Mouse (Mus musculus): ENCODE measurements around the gene Ncr1. TPM values are rescaled to one million over a fixed set of nuclear protein-coding genes. Genes with fewer than 3 reads are reported as not detected.
"Not testable (repeated sequence)": the region's sequence is repeated elsewhere in the genome, so short reads cannot be mapped to it uniquely, and the experiment has no call there.

The Ncr1 gene
- polyA plus RNA-seq (2012; fragmentation: generic; extraction: Trizol) = not detected
- long read RNA-seq, experiment 1 = 0 reads
- long read RNA-seq, experiment 2 = 0 reads

DNA sequence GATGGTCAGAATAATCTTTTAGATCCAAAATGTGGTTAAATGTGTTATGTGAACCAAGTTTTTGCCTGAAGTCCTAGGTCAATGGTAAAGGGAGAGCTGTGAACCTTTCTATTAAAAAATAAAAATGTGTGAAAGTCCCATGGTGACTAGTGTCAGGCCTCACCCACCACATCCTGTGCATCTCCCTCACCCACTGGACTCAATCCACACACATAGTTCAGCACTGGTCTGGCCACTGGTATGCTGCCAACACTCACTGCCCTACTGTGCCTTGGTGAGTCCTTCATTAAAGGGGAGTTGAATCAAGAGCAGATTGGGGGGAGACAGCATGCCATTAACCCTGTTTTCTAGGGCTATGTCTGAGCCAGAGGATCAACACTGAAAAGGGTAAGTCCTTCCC lies at the start of gene Ncr1:
TSS of gene Ncr1 (plus strand) at position 216 of the 400 bp plus-strand sequence.
- Histone ChIP-seq H3K4me3 (ENCODE audit: insufficient read depth, poor library complexity, severe bottlenecking) (no peak within 1 kb of the TSS), H3K79me2 (ENCODE audit: control insufficient read depth, insufficient read depth) (no peaks in the 10 kb centered on the region), H3K36me3 (ENCODE audit: control insufficient read depth, insufficient read depth) (no peaks in the 10 kb centered on the region), H3ac (ENCODE audit: control insufficient read depth, insufficient read length, low read depth) (no peak within 1 kb of the TSS), H3K79me3 (ENCODE audit: low read depth) (no peaks in the 10 kb centered on the region), H3K27me3 (ENCODE audit: control insufficient read depth, insufficient read depth, insufficient read length) (no peaks in the 10 kb centered on the region)
- TF ChIP-seq MAX (IDR thresholded peaks at IDR 0.05) (no peak), FOSL1 (IDR thresholded peaks at IDR 0.05; ENCODE audit: insufficient read depth, low read length, poor library complexity, severe bottlenecking) (no peak), MYOD1 (IDR thresholded peaks at IDR 0.05; ENCODE audit: control insufficient read depth, insufficient read length, low read depth) (no peak), USF1 (IDR thresholded peaks at IDR 0.05; ENCODE audit: low read depth) (no peak), CTCF (IDR thresholded peaks at IDR 0.05; ENCODE audit: control insufficient read depth, insufficient read depth, insufficient read length) (no peak), CEBPB (IDR thresholded peaks at IDR 0.05; ENCODE audit: low read depth) (no peak), MYOG (IDR thresholded peaks at IDR 0.05; ENCODE audit: control insufficient read depth, extremely low read depth, insufficient read length) (no peak)

DNA sequence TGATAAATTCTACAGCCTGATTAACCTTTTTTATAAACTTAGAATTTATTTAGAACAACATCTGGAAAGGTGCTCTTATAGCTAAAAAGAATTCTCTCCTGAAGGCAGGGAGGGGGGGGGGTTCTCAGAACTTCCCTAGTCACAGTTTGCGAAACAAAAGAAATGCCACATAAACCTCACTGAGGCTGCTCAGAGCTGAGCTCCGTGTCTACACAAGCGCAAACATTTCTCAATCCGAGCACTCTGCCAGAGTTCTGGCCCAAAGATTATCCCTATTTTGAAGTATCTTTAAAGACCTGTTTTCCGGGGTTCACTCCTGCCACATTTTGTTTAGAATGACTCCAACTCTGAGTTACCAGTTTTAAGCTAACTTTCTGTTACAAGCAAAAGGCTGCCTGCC lies 44.9 kb upstream of the Ncr1 start:
- Histone ChIP-seq H3K36me3 (ENCODE audit: control insufficient read depth, insufficient read depth) (no peaks in the 10 kb centered on the region), H3ac (ENCODE audit: control insufficient read depth, insufficient read length, low read depth) (no peak overlapping the region), H3K79me2 (ENCODE audit: control insufficient read depth, insufficient read depth) (no peaks in the 10 kb centered on the region), H3K27me3 (ENCODE audit: control insufficient read depth, insufficient read depth, insufficient read length) (no peaks in the 10 kb centered on the region), H3K79me3 (ENCODE audit: low read depth) (no peaks in the 10 kb centered on the region), H3K4me3 (ENCODE audit: insufficient read depth, poor library complexity, severe bottlenecking) (no peak overlapping the region)
- no peak for TF ChIP-seq MYOG (IDR thresholded peaks at IDR 0.05; ENCODE audit: control insufficient read depth, extremely low read depth, insufficient read length)
- no peak for TF ChIP-seq CEBPB (IDR thresholded peaks at IDR 0.05; ENCODE audit: low read depth)
- TF ChIP-seq MYOD1 (IDR thresholded peaks at IDR 0.05; ENCODE audit: control insufficient read depth, insufficient read length, low read depth) = no peak
- no peak for TF ChIP-seq CTCF (IDR thresholded peaks at IDR 0.05; ENCODE audit: control insufficient read depth, insufficient read depth, insufficient read length)
- TF ChIP-seq USF1 (IDR thresholded peaks at IDR 0.05; ENCODE audit: low read depth) = no peak
- no peak for TF ChIP-seq FOSL1 (IDR thresholded peaks at IDR 0.05; ENCODE audit: insufficient read depth, low read length, poor library complexity, severe bottlenecking)
- no peak for TF ChIP-seq MAX (IDR thresholded peaks at IDR 0.05)

DNA sequence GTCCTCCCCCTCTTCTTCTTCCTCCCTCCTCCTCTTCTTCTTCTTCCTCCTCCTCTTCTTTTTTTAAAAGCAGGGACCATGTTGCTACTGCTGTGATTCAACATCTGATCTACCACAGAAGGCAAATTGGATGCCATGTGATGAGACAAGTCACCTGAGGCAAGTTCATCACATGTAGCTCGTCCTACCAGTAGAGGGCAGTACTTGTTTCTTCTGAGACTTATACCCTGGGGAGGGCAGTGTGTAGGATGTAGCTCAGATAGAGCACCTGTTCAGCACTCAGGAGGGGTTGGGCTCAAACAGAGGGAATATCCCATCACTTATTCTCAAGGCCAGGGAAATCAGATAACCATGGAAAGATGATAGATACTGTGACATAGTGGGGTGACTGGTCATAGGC lies 40.3 kb upstream of the Ncr1 start:
- no peak for TF ChIP-seq FOSL1 (IDR thresholded peaks at IDR 0.05; ENCODE audit: insufficient read depth, low read length, poor library complexity, severe bottlenecking)
- TF ChIP-seq MAX (IDR thresholded peaks at IDR 0.05) = no peak
- TF ChIP-seq MYOG (IDR thresholded peaks at IDR 0.05; ENCODE audit: control insufficient read depth, extremely low read depth, insufficient read length) = no peak
- no peak for TF ChIP-seq USF1 (IDR thresholded peaks at IDR 0.05; ENCODE audit: low read depth)
- TF ChIP-seq MYOD1 (IDR thresholded peaks at IDR 0.05; ENCODE audit: control insufficient read depth, insufficient read length, low read depth) = no peak
- TF ChIP-seq CTCF (IDR thresholded peaks at IDR 0.05; ENCODE audit: control insufficient read depth, insufficient read depth, insufficient read length) = no peak
- no peak for TF ChIP-seq CEBPB (IDR thresholded peaks at IDR 0.05; ENCODE audit: low read depth)

DNA sequence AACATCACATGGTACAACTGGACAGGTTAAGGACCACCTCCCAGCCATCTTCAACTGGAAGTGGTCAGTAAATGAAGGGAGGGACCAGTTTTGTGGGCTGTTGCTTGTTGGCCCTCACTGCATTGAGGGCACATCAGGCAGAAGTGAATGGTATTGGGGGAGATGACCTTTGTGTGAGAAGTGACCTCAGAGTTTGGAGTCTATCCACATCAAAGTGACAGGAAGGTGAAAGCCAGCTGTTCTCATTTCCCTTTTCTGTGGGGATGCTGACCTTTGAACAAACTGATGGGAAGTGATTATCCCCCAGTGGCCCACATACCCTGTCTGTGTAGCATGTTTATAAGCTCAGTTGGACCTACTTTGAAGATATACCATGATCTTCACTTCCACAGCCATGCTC lies 37.4 kb upstream of the Ncr1 start:
- no peak overlapping the region for H3ac ChIP-seq (ENCODE audit: control insufficient read depth, insufficient read length, low read depth)
- no peaks in the 10 kb centered on the region for H3K36me3 ChIP-seq (ENCODE audit: control insufficient read depth, insufficient read depth)
- no peak for TF ChIP-seq USF1 (IDR thresholded peaks at IDR 0.05; ENCODE audit: low read depth)
- no peak for TF ChIP-seq MYOG (IDR thresholded peaks at IDR 0.05; ENCODE audit: control insufficient read depth, extremely low read depth, insufficient read length)
- TF ChIP-seq MAX (IDR thresholded peaks at IDR 0.05) = no peak
- TF ChIP-seq FOSL1 (IDR thresholded peaks at IDR 0.05; ENCODE audit: insufficient read depth, low read length, poor library complexity, severe bottlenecking) = no peak
- TF ChIP-seq CTCF (IDR thresholded peaks at IDR 0.05; ENCODE audit: control insufficient read depth, insufficient read depth, insufficient read length) = no peak
- TF ChIP-seq MYOD1 (IDR thresholded peaks at IDR 0.05; ENCODE audit: control insufficient read depth, insufficient read length, low read depth) = no peak
- TF ChIP-seq CEBPB (IDR thresholded peaks at IDR 0.05; ENCODE audit: low read depth) = no peak
- H3K79me3 ChIP-seq (ENCODE audit: low read depth) = no peaks in the 10 kb centered on the region
- no peaks in the 10 kb centered on the region for H3K79me2 ChIP-seq (ENCODE audit: control insufficient read depth, insufficient read depth)
- no peaks in the 10 kb centered on the region for H3K27me3 ChIP-seq (ENCODE audit: control insufficient read depth, insufficient read depth, insufficient read length)
- H3K4me3 ChIP-seq (ENCODE audit: insufficient read depth, poor library complexity, severe bottlenecking) = no peak overlapping the region

More for the DNA sequence above, 40.3 kb upstream of the Ncr1 start:
- H3K4me3 ChIP-seq (ENCODE audit: insufficient read depth, poor library complexity, severe bottlenecking) = no peak overlapping the region
- no peaks in the 10 kb centered on the region for H3K27me3 ChIP-seq (ENCODE audit: control insufficient read depth, insufficient read depth, insufficient read length)
- no peak overlapping the region for H3ac ChIP-seq (ENCODE audit: control insufficient read depth, insufficient read length, low read depth)
- H3K79me2 ChIP-seq (ENCODE audit: control insufficient read depth, insufficient read depth) = no peaks in the 10 kb centered on the region
- no peaks in the 10 kb centered on the region for H3K79me3 ChIP-seq (ENCODE audit: low read depth)
- H3K36me3 ChIP-seq (ENCODE audit: control insufficient read depth, insufficient read depth) = no peaks in the 10 kb centered on the region

DNA sequence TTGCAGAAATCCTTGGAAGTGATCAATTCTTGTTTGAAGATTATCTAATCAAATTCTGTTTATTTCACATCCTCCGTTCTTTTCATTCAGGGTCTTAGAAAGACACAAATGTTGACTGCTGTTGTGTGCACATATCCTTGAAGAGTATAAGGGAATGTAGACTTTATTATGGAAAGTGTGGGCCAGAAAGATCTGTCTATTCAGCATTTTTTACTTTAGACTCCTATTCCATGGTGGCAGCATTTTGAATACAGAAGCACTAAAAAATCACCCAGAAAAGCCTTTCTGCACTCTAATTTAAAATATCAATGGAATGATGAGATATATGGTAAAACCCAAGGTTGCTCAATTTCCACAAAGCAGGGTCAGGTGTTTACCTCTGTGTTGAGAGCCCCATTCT lies 34.1 kb upstream of the Ncr1 start:
- Histone ChIP-seq H3K4me3 (ENCODE audit: insufficient read depth, poor library complexity, severe bottlenecking) (no peak overlapping the region), H3K79me2 (ENCODE audit: control insufficient read depth, insufficient read depth) (no peaks in the 10 kb centered on the region), H3K79me3 (ENCODE audit: low read depth) (no peaks in the 10 kb centered on the region), H3K27me3 (ENCODE audit: control insufficient read depth, insufficient read depth, insufficient read length) (no peaks in the 10 kb centered on the region), H3K36me3 (ENCODE audit: control insufficient read depth, insufficient read depth) (no peaks in the 10 kb centered on the region), H3ac (ENCODE audit: control insufficient read depth, insufficient read length, low read depth) (no peak overlapping the region)
- TF ChIP-seq MYOG (IDR thresholded peaks at IDR 0.05; ENCODE audit: control insufficient read depth, extremely low read depth, insufficient read length) (no peak), CEBPB (IDR thresholded peaks at IDR 0.05; ENCODE audit: low read depth) (no peak), CTCF (IDR thresholded peaks at IDR 0.05; ENCODE audit: control insufficient read depth, insufficient read depth, insufficient read length) (no peak), MAX (IDR thresholded peaks at IDR 0.05) (no peak), FOSL1 (IDR thresholded peaks at IDR 0.05; ENCODE audit: insufficient read depth, low read length, poor library complexity, severe bottlenecking) (no peak), MYOD1 (IDR thresholded peaks at IDR 0.05; ENCODE audit: control insufficient read depth, insufficient read length, low read depth) (no peak), USF1 (IDR thresholded peaks at IDR 0.05; ENCODE audit: low read depth) (no peak)

DNA sequence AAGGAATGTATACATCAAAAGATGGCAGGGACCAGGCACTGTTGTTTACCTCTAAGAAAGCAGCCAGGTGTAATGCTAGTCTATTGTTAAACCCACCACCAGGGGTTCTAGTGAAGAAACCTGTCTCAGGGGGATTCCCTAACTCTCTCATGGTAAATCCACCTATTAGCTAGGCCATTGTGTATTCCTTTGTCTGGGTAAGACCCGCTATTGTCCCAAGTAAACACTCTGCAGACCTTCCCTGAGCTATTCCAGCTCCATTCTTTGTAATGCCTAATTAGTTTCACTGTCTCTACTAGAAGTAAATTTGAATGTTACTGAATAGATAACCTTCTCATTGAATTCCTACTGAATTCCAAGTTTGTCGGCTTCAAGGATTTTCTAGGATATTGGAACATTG lies 24.4 kb upstream of the Ncr1 start:
- H3K79me2 ChIP-seq (ENCODE audit: control insufficient read depth, insufficient read depth); H3ac ChIP-seq (ENCODE audit: control insufficient read depth, insufficient read length, low read depth); H3K4me3 ChIP-seq (ENCODE audit: insufficient read depth, poor library complexity, severe bottlenecking); H3K79me3 ChIP-seq (ENCODE audit: low read depth); H3K36me3 ChIP-seq (ENCODE audit: control insufficient read depth, insufficient read depth); H3K27me3 ChIP-seq (ENCODE audit: control insufficient read depth, insufficient read depth, insufficient read length): not testable (repeated sequence)

DNA sequence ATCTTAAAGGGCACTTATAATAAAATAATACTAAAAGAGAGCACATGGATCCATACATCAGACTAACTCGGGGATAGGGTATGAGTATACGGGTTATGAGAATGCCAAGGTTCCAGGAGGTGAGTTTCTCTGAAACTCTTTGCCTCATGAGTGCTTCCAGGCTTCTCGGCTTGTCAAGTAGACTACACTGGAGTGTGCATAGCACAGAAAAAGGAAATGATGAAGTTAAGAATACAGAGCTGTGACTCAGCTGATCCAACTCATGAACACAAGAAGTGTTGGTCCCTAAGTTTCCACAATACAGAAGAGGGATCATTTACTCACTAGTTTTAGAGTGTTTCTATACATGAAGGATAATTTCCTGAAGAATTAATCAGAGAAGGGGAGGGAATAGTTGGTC lies 24.0 kb upstream of the Ncr1 start:
- H3K36me3 ChIP-seq (ENCODE audit: control insufficient read depth, insufficient read depth); H3ac ChIP-seq (ENCODE audit: control insufficient read depth, insufficient read length, low read depth); H3K4me3 ChIP-seq (ENCODE audit: insufficient read depth, poor library complexity, severe bottlenecking); H3K79me2 ChIP-seq (ENCODE audit: control insufficient read depth, insufficient read depth); H3K27me3 ChIP-seq (ENCODE audit: control insufficient read depth, insufficient read depth, insufficient read length); H3K79me3 ChIP-seq (ENCODE audit: low read depth): not testable (repeated sequence)

All from C2C12 (cell line).